Mouse (Mus musculus) layer of hippocampus, adult 2 months (tissue): ENCODE measurements at regions not wholly inside any gene's neighbourhood (a gene's known extent, or its start where the extent isn't known, plus 50 kb on each side); places are given as distances from the start of the nearest gene placed in this dataset.

Experiments
- DNase-seq, 2 experiments: peaks; one replicate each; pipeline ENCODE4 v3.0.0; 2022; ENCODE audit warnings: low spot score in 2 of 2
- H3K27ac ChIP-seq: fragments of 200-600 bp; 2 replicates; pipeline ENCODE4 v1.8.1; 2022
- H3K4me3 ChIP-seq: fragments of 200-600 bp; 2 replicates; pipeline ENCODE4 v1.8.1; 2022; ENCODE audit warnings: mild to moderate bottlenecking
- CTCF ChIP-seq: fragments of 200-600 bp; conservative IDR thresholded peaks from 2 replicates; pipeline ENCODE4 v1.8.1; 2022; ENCODE audit warnings: antibody characterized with exemption, mild to moderate bottlenecking, moderate library complexity

- no peak for TF ChIP-seq CTCF
- no peak for DNase-seq
- H3K27ac ChIP-seq = no peak overlapping the region
- no peak overlapping the region for H3K4me3 ChIP-seq
Observed at GRCm38 (mm10) chr2:138045933-138046642, 210.3 kb upstream of the Btbd3 start.

GRCm38 (mm10) chr2:138040706-138041105 lies 215.7 kb upstream of the Btbd3 start:
- no peak for DNase-seq
- H3K4me3 ChIP-seq = no peak overlapping the region
- peak overlapping the region; percentile 28; the same call in 1 of the 2 replicates for H3K27ac ChIP-seq
- no peak for TF ChIP-seq CTCF

- DNase-seq = no peak
- Histone ChIP-seq H3K4me3 (no peak overlapping the region), H3K27ac (peak overlapping the region; percentile 28; the same call in 1 of the 2 replicates)
- no peak for TF ChIP-seq CTCF
Observed at GRCm38 (mm10) chr2:138040302-138040701, 216.1 kb upstream of the Btbd3 start.

GRCm38 (mm10) chr2:138034123-138034736 lies 222.1 kb upstream of the Btbd3 start:
- Histone ChIP-seq H3K4me3 (peak overlapping the region; percentile 17; the same call in 1 of the 2 replicates), H3K27ac (peak overlapping the region; percentile 86)
- no peak for TF ChIP-seq CTCF
- no peak for DNase-seq

- TF ChIP-seq CTCF = peak; percentile 99
- DNase-seq = peak; percentile 81 to 88
- Histone ChIP-seq H3K27ac (peak overlapping the region; percentile 86), H3K4me3 (peak overlapping the region; percentile 17)
Observed at GRCm38 (mm10) chr2:138033379-138034122, 222.8 kb upstream of the Btbd3 start.

GRCm38 (mm10) chr2:138027411-138027810 lies 229.0 kb upstream of the Btbd3 start:
- H3K4me3 ChIP-seq = no peak overlapping the region
- no peak overlapping the region for H3K27ac ChIP-seq
- TF ChIP-seq CTCF = no peak
- no peak for DNase-seq

- no peak overlapping the region for H3K27ac ChIP-seq
- TF ChIP-seq CTCF = no peak
- no peak overlapping the region for H3K4me3 ChIP-seq
- no peak for DNase-seq
Observed at GRCm38 (mm10) chr2:138023558-138023957, 232.8 kb upstream of the Btbd3 start.

GRCm38 (mm10) chr2:137981766-137982165 lies 274.6 kb upstream of the Btbd3 start:
- no peak overlapping the region for H3K27ac ChIP-seq
- TF ChIP-seq CTCF = no peak
- DNase-seq = no peak
- no peak overlapping the region for H3K4me3 ChIP-seq

- no peak overlapping the region for H3K4me3 ChIP-seq
- peak; percentile 20 to 23 for DNase-seq
- H3K27ac ChIP-seq = no peak overlapping the region
- TF ChIP-seq CTCF = peak; percentile 81
Observed at GRCm38 (mm10) chr2:137977767-137978166, 278.6 kb upstream of the Btbd3 start.

GRCm38 (mm10) chr2:137974651-137975050 lies 281.7 kb upstream of the Btbd3 start:
- Histone ChIP-seq H3K4me3 (no peak overlapping the region), H3K27ac (no peak overlapping the region)
- no peak for TF ChIP-seq CTCF
- DNase-seq = no peak

- Histone ChIP-seq H3K27ac (no peak overlapping the region), H3K4me3 (no peak overlapping the region)
- no peak for DNase-seq
- no peak for TF ChIP-seq CTCF
Observed at GRCm38 (mm10) chr2:137969156-137969555, 287.2 kb upstream of the Btbd3 start.

- H3K4me3 ChIP-seq = no peak overlapping the region
- DNase-seq = no peak
- no peak for TF ChIP-seq CTCF
- no peak overlapping the region for H3K27ac ChIP-seq
Observed at GRCm38 (mm10) chr2:137966460-137967076, 289.8 kb upstream of the Btbd3 start.

- Histone ChIP-seq H3K27ac (no peak overlapping the region), H3K4me3 (no peak overlapping the region)
- no peak for TF ChIP-seq CTCF
- no peak for DNase-seq
Observed at GRCm38 (mm10) chr2:137954830-137955229, 301.5 kb upstream of the Btbd3 start.
